Mouse (Mus musculus) cerebellum, adult 11 months (tissue): Measurements from ENCODE around the gene Fmnl1.

Source experiments
- DNase-seq: peaks from one replicate; pipeline ENCODE4 v3.0.0; 2022

Gene Fmnl1

GRCm38 (mm10) chr11:103161449-103161848 is 9.5 kb upstream of the Fmnl1 start:
- no peak for DNase-seq

- DNase-seq, result no peak
These were observed 8.8 kb upstream of the Fmnl1 start for GRCm38 (mm10) chr11:103162132-103162531.

DNA sequence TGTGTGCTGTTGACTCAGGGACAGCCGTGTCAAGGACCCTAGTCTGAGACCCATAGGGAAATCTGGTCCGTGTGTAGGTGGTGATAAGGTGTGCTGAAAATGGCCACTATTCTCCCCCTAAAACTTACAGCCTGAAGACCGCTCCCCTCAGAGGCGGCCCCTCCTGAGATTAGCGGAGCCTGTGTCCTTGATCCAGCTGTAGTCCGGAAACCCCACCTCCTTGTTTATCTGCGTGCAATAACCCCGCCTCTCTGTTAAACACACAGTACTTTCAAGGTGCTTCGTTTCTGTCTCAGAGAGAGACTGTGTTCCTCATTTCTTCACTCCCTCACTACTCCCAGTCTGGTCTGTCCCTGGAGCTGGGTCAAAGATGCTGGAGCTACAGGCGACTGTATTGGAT is 6.5 kb upstream of the Fmnl1 start:
- DNase-seq, result no peak

DNA sequence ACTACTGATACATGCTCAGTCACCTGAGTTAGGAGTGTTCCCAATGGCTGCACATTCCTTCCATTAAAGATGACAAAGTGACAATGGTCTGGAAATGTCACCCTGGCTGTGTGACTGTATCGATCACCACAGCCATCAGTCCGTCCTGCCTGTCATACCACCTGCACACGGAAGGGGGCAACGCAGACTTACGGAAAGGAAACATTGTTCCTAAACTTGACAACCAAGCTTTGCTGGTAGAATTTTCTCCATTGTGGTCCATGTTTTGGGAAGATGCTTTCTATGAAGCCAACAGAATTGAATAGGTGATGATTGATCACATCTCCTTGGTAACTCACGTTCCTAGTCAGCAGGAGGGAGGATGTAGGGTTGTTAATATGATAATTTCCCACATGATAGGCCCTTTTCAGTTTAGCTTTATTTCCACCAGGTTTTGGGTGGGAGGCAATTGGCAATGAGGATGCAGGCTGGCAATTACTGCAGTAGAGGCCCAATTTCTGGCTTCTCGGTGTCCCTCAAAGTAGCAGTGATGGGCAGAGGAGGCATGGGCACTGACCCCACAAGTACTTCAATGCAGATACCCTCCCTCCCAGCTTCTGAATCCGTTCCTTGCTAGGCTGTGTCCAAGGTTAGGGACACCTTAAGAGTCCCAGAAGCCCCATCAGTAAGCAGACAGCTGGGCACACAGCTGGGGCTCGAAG is 2.1 kb upstream of the Fmnl1 start:
- DNase-seq, result peak; percentile 77

DNA sequence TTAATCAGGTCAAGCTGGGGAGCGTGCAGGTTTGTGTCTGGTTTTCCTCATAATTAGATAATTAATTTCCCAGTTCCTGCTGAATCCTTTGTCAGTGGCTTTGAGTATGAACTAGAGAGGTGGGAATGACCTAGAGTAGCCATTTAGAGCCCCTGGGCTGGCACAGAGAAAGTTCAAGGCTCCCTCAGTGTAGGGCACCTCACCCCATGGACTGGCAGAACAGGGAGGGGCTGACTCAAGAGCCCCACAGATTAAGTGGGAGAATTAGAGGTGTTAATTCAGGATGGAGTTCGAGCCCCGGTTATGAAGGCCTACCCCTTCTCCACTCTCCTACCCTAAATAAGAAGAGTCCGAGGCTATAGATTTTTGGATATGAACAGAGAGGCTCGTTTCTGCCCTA is 1.2 kb upstream of the Fmnl1 start:
- DNase-seq, result no peak

- DNase-seq, result no peak
These were observed 805 bp upstream of the Fmnl1 start for GRCm38 (mm10) chr11:103170111-103170493.

DNA sequence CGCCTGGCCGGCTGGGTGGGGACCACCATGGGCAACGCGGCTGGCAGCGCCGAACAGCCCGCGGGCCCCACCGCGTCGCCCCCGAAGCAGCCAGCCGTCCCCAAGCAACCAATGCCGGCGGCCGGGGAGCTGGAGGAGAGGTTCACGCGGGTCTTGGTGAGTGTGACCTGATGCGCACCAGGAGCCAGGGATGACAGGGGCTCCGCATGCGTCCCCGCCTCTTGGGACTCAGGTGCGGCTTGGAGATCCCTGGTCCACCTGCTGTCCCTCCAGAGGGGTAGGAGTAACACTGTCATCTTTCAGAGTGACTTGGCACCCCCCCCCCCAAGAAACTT is 346 bp downstream of the Fmnl1 start:
- no peak for DNase-seq

DNA sequence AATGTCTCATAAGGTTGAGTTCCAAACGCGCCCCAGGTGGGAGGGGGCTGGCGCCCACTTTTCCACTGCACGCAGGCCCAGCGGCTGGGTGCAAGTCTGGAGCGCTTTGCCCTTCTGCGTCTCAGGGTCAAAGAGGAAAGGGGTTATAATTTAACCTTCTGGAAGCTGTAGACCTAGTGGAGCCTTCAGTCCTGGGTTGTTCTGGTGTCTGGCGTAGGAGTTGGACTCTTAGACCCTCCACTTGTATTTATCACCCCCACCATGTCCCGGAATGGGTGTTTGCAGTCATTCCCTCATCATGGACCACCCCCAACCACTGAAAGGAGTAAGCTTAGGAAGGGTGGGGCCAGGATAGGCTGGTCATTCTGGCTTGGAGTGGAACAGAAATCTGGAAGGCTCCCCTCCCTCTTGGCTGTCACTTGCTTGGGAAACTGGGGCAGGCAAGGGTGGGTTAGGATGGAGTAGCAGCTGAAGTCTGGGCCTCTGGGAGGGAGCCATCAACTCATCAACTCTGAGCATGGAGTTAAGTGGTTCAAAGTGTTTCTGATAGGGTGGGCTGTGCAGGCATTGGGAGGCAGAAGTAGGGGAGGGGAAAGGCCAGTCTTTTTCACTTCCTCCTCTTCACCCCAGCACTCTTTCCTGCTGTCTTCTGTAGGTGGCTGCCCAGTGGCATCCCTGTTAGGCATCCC is 940 bp downstream of the Fmnl1 start:
- no peak for DNase-seq

DNA sequence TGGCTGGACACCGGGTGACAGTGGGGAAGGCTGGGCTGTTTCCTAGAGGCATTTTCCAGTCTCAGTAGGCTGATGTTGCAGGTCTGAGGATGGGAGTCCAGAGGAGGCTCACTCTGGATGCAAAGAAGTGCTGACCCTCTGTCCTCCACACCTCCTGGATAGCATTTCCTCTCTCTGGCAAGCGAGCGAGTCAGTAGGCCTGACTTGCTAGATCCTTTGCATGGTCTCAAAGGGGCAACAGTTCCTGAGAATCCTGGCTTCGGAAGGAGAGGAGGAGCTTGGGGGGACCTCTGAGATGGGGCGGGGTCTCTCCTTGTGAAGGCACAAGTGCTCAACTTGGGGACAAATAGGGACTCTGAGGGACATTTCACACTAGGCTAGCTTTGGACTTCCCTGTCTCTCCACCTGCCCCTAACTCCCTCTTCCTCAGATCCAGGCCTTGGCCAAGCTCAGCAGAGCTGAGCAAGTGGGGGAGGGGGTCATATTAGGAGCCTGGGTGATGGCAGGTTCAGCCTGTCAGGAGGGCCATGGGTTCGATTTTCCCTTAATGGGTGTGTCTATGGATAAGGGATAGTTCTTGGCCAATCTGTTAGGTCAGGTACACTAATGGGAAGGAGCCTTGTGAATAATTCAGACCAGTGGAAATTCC is 1.6 kb downstream of the Fmnl1 start:
- no peak for DNase-seq

DNA sequence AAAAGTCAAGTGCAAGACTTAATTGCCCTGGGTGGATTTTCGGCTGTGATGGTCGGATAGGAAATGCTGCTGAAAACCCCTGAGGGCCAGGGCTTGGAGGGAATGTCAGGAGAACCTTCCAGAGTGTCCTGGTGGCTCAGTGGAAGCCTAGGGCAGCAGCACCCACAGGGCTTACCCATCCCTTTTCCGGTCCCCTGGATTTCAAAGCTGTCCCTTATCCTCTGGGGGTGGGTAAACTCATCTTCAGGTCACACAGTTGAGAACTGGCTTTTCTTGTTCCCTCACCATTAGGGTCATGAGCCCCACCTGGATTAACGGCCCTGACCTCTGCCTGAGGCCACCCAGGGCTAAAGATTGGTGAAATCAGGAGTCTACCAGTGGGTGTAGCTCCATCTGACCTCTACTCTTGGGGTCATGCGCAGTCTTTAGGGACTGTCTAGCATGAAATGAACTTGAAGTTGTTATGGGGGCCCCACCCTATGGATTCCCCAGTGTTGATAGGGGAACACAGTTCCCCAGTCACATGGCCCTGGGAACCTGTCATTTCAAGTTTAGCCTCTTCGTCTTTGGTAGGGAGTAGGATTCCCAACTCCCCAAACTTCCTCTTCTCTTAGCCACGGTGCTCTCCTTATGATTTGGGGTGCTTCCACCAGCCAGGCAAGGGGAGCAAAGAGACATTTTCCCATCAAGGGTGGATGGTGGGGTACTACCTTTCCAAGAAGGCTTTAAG is 2.3 kb downstream of the Fmnl1 start:
- no peak for DNase-seq

GRCm38 (mm10) chr11:103173771-103174344 is 3.0 kb downstream of the Fmnl1 start:
- DNase-seq, result no peak

GRCm38 (mm10) chr11:103174411-103174832 is 3.5 kb downstream of the Fmnl1 start:
- DNase-seq, result no peak

GRCm38 (mm10) chr11:103174891-103175391 is 4.0 kb downstream of the Fmnl1 start:
- no peak for DNase-seq

DNA sequence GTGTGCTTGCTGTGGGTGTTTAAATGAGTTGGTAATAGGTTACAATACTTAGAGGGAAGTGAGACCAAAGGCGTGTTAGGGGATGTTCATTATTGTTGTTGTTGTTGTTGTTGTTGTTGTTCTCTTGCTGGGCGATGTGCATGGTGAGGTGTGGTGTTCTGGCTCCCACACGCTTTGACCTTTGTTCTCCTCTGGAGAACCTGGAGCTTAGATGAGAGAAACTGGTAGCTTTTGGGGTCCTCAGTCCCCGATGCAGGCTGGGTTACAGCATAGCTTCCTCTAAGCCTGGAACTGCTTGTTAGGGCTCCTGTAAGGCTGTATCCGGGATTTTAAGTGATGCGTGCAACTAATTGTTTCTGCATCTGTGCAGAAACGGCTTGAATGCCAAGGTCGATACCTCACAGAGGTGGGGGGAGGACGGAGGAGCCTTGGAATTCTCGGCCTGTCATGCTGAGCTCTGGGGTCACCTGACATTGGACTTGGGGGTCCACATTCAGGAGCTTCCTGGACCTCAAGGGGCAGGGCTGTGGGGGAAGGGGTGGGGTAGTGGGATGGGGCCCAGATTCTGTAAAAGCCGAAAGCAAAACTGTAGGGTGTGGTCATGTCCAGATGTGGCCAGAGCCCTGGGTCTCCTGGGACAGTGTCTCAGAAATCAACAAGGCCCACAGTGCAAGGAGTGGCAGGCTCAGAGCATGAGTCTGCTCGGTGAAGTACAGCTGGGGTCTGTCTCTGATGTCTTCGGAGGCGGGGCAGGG is 5.0 kb downstream of the Fmnl1 start:
- no peak for DNase-seq

GRCm38 (mm10) chr11:103176510-103176909 is 5.6 kb downstream of the Fmnl1 start:
- no peak for DNase-seq

DNA sequence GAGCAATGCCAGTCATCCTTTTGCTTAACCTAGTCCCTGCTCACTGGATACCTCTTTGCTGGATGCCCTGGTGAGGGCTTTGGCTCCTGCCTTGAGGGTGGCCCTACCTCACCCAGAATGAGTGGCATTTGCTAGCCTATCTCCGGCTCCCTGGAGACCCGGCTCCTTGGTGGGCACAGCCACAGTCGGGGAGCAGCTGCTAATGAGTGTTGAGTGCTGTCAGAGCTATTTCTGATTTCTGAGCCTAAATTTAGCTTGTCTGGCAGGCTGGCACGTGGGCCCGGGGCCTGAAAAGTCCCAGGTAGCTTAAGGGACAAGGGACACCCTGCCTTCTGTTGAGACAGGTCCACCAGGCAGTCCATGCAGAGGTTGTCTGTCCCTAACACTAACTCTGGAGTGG is 6.3 kb downstream of the Fmnl1 start:
- no peak for DNase-seq

DNA sequence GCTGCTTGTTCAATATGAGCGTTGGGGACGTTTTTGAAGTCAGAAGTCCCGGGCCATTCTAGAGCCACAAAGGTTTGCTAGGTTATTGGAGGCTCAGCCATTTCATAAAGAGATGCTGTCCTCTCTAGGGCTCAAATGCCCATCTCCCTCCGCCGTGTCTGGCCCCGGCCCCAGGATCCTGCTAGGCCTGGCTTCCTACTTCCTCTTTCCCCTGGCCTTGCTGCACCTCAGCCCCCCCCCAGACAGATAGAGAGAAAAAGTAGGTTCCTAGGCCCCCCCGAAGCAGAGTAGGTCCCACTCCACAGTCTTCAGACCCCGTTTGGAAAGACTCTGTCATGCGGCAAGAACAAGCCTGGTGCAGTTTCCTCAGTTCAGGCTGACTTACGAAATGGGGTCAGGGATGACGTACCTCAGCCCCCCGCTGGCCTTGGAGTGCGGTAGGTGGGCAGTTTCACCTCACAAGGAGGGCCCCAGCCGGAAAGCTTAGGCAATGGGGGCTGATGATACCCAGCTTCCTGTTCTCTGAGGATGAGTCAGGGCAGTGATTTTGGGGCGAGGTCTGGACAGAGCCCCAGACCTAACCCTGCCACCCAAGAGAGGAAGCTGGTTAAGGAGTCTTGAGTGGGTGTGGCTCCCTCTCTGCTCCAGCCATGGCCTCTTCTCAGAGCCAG is 7.0 kb downstream of the Fmnl1 start:
- DNase-seq, result no peak

GRCm38 (mm10) chr11:103178748-103179147 is 7.8 kb downstream of the Fmnl1 start:
- no peak for DNase-seq

- DNase-seq, result no peak
These were observed 9.5 kb downstream of the Fmnl1 start for GRCm38 (mm10) chr11:103180426-103180825.

GRCm38 (mm10) chr11:103181349-103181748 is 10.4 kb downstream of the Fmnl1 start:
- DNase-seq, result no peak

- DNase-seq, result no peak
These were observed 11.0 kb downstream of the Fmnl1 start for GRCm38 (mm10) chr11:103181911-103182310.

GRCm38 (mm10) chr11:103184891-103185290 is 14.0 kb downstream of the Fmnl1 start:
- no peak for DNase-seq
